14 mouse cellular contexts compared by ENCODE assay signal in the genomic region with DNA sequence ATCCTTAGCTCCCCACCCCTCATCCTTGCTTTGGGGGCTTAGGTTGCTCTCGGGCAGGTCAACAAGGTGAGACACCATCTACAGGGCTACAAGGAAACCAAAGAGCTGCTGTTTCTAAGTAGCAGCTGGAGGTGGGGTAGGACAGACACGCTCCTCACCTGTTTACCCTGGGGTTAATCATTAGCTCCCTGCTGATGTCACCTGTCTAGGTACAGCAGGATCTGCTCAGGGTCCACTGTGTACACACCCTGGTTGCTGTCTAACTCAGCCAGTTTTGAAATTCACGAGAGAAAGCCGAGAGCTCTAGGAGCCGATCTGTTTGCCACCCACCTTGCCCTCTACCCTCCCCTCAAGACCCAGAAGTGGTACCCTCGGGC. TPM values are rescaled to one million over a fixed set of nuclear protein-coding genes. Genes with fewer than 3 reads are reported as not detected.
DNase-seq lines count a peak whose midpoint lies in the region; ATAC-seq and TF ChIP-seq lines count a peak whose summit lies in the region.
"Had no signal": no experiment of that assay in that cellular context is flagged by ENCODE, and none has a peak within 500 bp of the region (broad histone marks: within the 10 kb centered on the region; RNA-seq: fewer than 3 reads in every experiment).

No protein-coding gene starts in this region.

- no peaks in the 10 kb centered on the region for H3K36me3 ChIP-seq in lung, embryonic 14.5 days (ENCODE audit: insufficient read depth)
- no peaks in the 10 kb centered on the region; the same call in 1 of the 2 replicates for H3K36me3 ChIP-seq in kidney, adult 2 months (ENCODE audit: control insufficient read depth, insufficient read depth, low read length)
- H3K36me3 ChIP-seq in stomach, embryonic 16.5 days (ENCODE audit: control insufficient read depth, insufficient read depth, low read length), result no peaks in the 10 kb centered on the region
- H3K36me3 ChIP-seq: hindbrain, embryonic 15.5 days had no signal

- no peaks in the 10 kb centered on the region for H3K27me3 ChIP-seq in lung, embryonic 14.5 days (ENCODE audit: insufficient read depth, low read length)
- H3K27me3 ChIP-seq in kidney, adult 2 months (replicated peaks; ENCODE audit: control insufficient read depth, insufficient read depth, low read length), result no peaks in the 10 kb centered on the region
- no peaks in the 10 kb centered on the region for H3K27me3 ChIP-seq in stomach, embryonic 16.5 days (ENCODE audit: control insufficient read depth, insufficient read depth, low read length)
- H3K27me3 ChIP-seq: hindbrain, embryonic 15.5 days had no signal

- no peak overlapping the region for H3K9ac ChIP-seq in lung, embryonic 14.5 days
- H3K9ac ChIP-seq in stomach, embryonic 16.5 days (ENCODE audit: low read length), result no peak overlapping the region
- H3K9ac ChIP-seq: hindbrain, embryonic 15.5 days had no signal

- 64% methylated on average over 6 of the region's 6 CpGs for WGBS in lung, embryonic 14.5 days
- 46% methylated on average over 6 of the region's 6 CpGs for WGBS in kidney, adult 2 months
- WGBS in large intestine, adult 2 months, result 24% methylated on average over 6 of the region's 6 CpGs
- 51% methylated on average over 6 of the region's 6 CpGs for WGBS in stomach, embryonic 16.5 days

- TF ChIP-seq CTCF in lung, embryonic 14.5 days (IDR thresholded peaks at IDR 0.05; ENCODE audit: low read depth), result no peak
- no peak for TF ChIP-seq CTCF in kidney, adult 2 months (conservative IDR thresholded peaks at IDR 0.05; ENCODE audit: insufficient read depth, insufficient read length, low read depth, low read length)

- DNase-seq in lung, embryonic 14.5 days, result peak; percentile 51
- no peak for DNase-seq in lung, postnatal 14 days
- DNase-seq in kidney, adult 2 months, result peak; percentile 92
- DNase-seq in large intestine, adult 2 months (ENCODE audit: low read depth, low spot score), result peak; percentile 90
- no peak for DNase-seq in cerebellum, postnatal 14 days
- DNase-seq in heart, adult 8-10 months (ENCODE audit: low spot score), result no peak
- DNase-seq in left cerebral cortex, adult 8-10 months (ENCODE audit: low spot score in 2 of 2), result no peak
- DNase-seq: adrenal gland, postnatal 36 days; lung, adult 2 months; right cerebral cortex, postnatal 25 days had no signal

- peak; percentile 91 for ATAC-seq in lung, embryonic 14.5 days (ENCODE audit: insufficient read depth)
- ATAC-seq in stomach, embryonic 16.5 days (ENCODE audit: insufficient read depth, low FRiP score), result peak; percentile 99
- ATAC-seq: forebrain, embryonic 16.5 days had no signal

- TF ChIP-seq POLR2A in kidney, adult 2 months (IDR thresholded peaks at IDR 0.05; ENCODE audit: low read depth, low read length), result no peak

- no peak overlapping the region for H3K4me2 ChIP-seq in lung, embryonic 14.5 days
- H3K4me2 ChIP-seq in stomach, embryonic 16.5 days (ENCODE audit: low read depth, low read length), result peak overlapping the region; percentile 28; the same call in 1 of the 2 replicates
- H3K4me2 ChIP-seq: hindbrain, embryonic 15.5 days had no signal

- H3K27ac ChIP-seq in lung, embryonic 14.5 days (ENCODE audit: low read depth), result no peak overlapping the region
- peak overlapping the region; percentile 50; the same call in 1 of the 2 replicates for H3K27ac ChIP-seq in kidney, adult 2 months (ENCODE audit: insufficient read depth, low read depth, low read length)
- peak overlapping the region; percentile 53 for H3K27ac ChIP-seq in stomach, embryonic 16.5 days (ENCODE audit: low read length)
- H3K27ac ChIP-seq: hindbrain, embryonic 15.5 days had no signal

- no peak overlapping the region for H3K4me3 ChIP-seq in lung, embryonic 14.5 days (ENCODE audit: low read depth, low read length)
- H3K4me3 ChIP-seq in kidney, adult 2 months (ENCODE audit: insufficient read depth, low read depth, low read length), result no peak overlapping the region
- 0 out of 2 replicates have a peak overlapping the region, but pooled peaks have one; percentile 3 for H3K4me3 ChIP-seq in stomach, embryonic 16.5 days (replicated peaks; ENCODE audit: low read length)
- H3K4me3 ChIP-seq: hindbrain, embryonic 15.5 days; myocyte had no signal

- H3K9me3 ChIP-seq in lung, embryonic 14.5 days (ENCODE audit: low read depth, low read length), result peaks cover 4% of the 10 kb centered on the region; the same call in 1 of the 2 replicates
- H3K9me3 ChIP-seq in stomach, embryonic 16.5 days (replicated peaks; ENCODE audit: control insufficient read depth, low read length), result peaks cover 3% of the 10 kb centered on the region; the same call in 1 of the 2 replicates
- H3K9me3 ChIP-seq: hindbrain, embryonic 15.5 days had no signal

- no peaks in the 10 kb centered on the region for H3K4me1 ChIP-seq in lung, embryonic 14.5 days (ENCODE audit: insufficient read depth)
- H3K4me1 ChIP-seq in kidney, adult 2 months (ENCODE audit: control insufficient read depth, insufficient read depth, low read length), result no peaks in the 10 kb centered on the region; the same call in 1 of the 2 replicates
- H3K4me1 ChIP-seq in stomach, embryonic 16.5 days (ENCODE audit: control insufficient read depth, insufficient read depth, low read length), result no peaks in the 10 kb centered on the region; the same call in 1 of the 2 replicates
- H3K4me1 ChIP-seq: hindbrain, embryonic 15.5 days had no signal

RNA-seq across cellular contexts. Expression of a gene that starts 28.1 kb away (rescaled TPM):
- polyA plus RNA-seq in lung, embryonic 14.5 days (2014; fragmentation: Nextera tagmentation; extraction: Ambion mirVana), result 0.17 and 0.76 TPM in 2 replicates
- polyA plus RNA-seq in kidney, adult 2 months (2012; rRNA removed), result 58.4 and 58.5 TPM in 2 replicates
- 1.1 and 1.3 TPM in 2 replicates for polyA plus RNA-seq in large intestine, adult 2 months (2012; rRNA removed)
- polyA plus RNA-seq in stomach, embryonic 16.5 days (2015; fragmentation: Nextera tagmentation; extraction: Ambion mirVana), result 4.3 and 5.8 TPM in 2 replicates
- total RNA-seq in heart, adult 8-10 months (2022), result 1 to 10 TPM in 1 of 4 experiments, under 1 TPM in 3; 0.53 to 1.0 (median 0.63) TPM
- total RNA-seq in left cerebral cortex, adult 8-10 months (2022), result 1 to 10 TPM in 2 of 4 experiments, under 1 TPM in 2; 0.55 to 1.4 (median 1.1) TPM

Comparison
In these comparisons a context has a peak if more than half of its experiments do, and no peak if none do; other contexts are left out.
1. DNase-seq: peak in lung, embryonic 14.5 days (single experiment), kidney, adult 2 months (single experiment) and large intestine, adult 2 months (single experiment); none in lung, postnatal 14 days (single experiment), cerebellum, postnatal 14 days (0 of 2), heart, adult 8-10 months (single experiment) and left cerebral cortex, adult 8-10 months (0 of 2).